Mouse (Mus musculus) kidney, adult 2 months (tissue): ENCODE measurements at regions not wholly inside any gene's neighbourhood (a gene's known extent, or its start where the extent isn't known, plus 50 kb on each side); places are given as distances from the start of the nearest gene placed in this dataset.

Experiments used
- CTCF ChIP-seq: fragments of 200-500 bp; conservative IDR thresholded peaks from 2 replicates; pipeline ENCODE4 v1.5.1; 2011; ENCODE audit warnings: low read depth, mild to moderate bottlenecking, control low read depth, low read length, moderate library complexity, mixed read lengths; ENCODE audit not compliant: insufficient read depth, insufficient read length
- POLR2A ChIP-seq: fragments of 200-500 bp; IDR thresholded peaks from one replicate; pipeline ENCODE4 v1.6.1; 2011; ENCODE audit warnings: low read depth, low read length, control low read depth

DNA sequence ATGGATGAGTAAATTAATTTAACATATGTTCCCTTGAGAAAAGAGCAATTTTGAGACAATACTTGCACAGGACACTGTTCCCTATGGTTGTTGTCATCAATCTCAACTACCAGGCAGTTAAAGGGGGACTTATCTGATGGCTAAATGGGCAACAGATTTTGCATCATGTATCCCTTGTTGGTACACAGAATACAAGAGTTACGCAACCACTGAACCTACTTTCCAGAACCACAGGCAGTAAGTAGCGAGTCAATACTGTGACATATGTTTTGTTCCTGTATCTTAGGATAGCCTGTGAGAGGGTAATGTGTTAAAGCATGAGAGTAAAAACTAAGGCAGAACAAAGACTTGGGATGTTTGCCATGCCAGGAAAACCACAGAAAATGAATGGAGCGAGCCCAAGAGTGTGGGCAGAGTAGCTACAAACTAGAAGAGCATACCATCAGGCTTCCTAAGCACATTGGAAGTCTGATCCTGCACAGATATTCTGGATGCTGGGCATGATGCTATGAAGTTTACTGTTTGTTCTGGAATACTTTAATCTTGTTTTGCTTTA, 830.3 kb upstream of the Lrrc4c start:
- no peak for TF ChIP-seq CTCF
- TF ChIP-seq POLR2A: no peak
